Mouse (Mus musculus) heart, embryonic 16.5 days (tissue): ENCODE results near the gene Rab5b. TPM values are rescaled to one million over a fixed set of nuclear protein-coding genes. Genes with fewer than 3 reads are reported as not detected.

Source experiments
- ATAC-seq: fragments of 200-750 bp; cut with Nextera tagmentation; replicated peaks from 2 replicates; pipeline ENCODE4 v1.8.0; 2017; ENCODE audit warnings: moderate number of reproducible peaks; ENCODE audit not compliant: insufficient read depth, low FRiP score; ENCODE audit errors: extremely low read depth
- H3K27ac ChIP-seq: fragments of 300-500 bp; sonication (generic); 2 replicates; pipeline ENCODE4 v1.5.1; 2014; ENCODE audit warnings: mild to moderate bottlenecking, low read length, control low read depth, moderate library complexity
- H3K27me3 ChIP-seq: fragments of 300-500 bp; sonication (generic); 2 replicates; pipeline ENCODE4 v1.6.1; 2014; ENCODE audit warnings: low read length, mixed read lengths; ENCODE audit not compliant: control insufficient read depth, insufficient read depth
- H3K36me3 ChIP-seq: fragments of 300-500 bp; sonication (generic); 2 replicates; pipeline ENCODE4 v1.6.1; 2014; ENCODE audit not compliant: control insufficient read depth, insufficient read depth
- H3K4me1 ChIP-seq: fragments of 300-500 bp; sonication (generic); 2 replicates; pipeline ENCODE4 v1.6.1; 2014; ENCODE audit warnings: low read length, mixed read lengths; ENCODE audit not compliant: control insufficient read depth, insufficient read depth
- H3K4me2 ChIP-seq: fragments of 300-500 bp; sonication (generic); 2 replicates; pipeline ENCODE4 v1.6.1; 2014; ENCODE audit warnings: low read depth, mild to moderate bottlenecking, control low read depth, low read length
- H3K4me3 ChIP-seq: fragments of 300-500 bp; sonication (generic); 2 replicates; pipeline ENCODE4 v1.5.1; 2014; ENCODE audit warnings: mild to moderate bottlenecking, control low read depth, low read length
- H3K9ac ChIP-seq: fragments of 300-500 bp; sonication (generic); 2 replicates; pipeline ENCODE4 v1.6.1; 2014; ENCODE audit warnings: low read length, control low read depth
- H3K9me3 ChIP-seq: fragments of 300-500 bp; sonication (generic); replicated peaks from 2 replicates; pipeline ENCODE4 v1.6.1; 2016; ENCODE audit warnings: low read length; ENCODE audit not compliant: control insufficient read depth
- WGBS: fragments of 180-500 bp; shearing (Covaris S2); extraction: QIAGEN DNeasy Blood & Tissue Kit; methylation state at CpG from one replicate; pipeline ENCODE4 v1.1.7; 2014; 5-methylcytosine and 5-hydroxymethylcytosine counted together
- polyA plus RNA-seq: library from polyadenylated mRNA; unstranded; fragments of >200 nt; fragmentation: Nextera tagmentation; extraction: Ambion mirVana; gene quantifications from 2 replicates; pipeline ENCODE4 v1.2.1, GENCODE M21; 2015

Rab5b gene
- polyA plus RNA-seq, 1 experiment from 2014 or later = 69.8 TPM

DNA sequence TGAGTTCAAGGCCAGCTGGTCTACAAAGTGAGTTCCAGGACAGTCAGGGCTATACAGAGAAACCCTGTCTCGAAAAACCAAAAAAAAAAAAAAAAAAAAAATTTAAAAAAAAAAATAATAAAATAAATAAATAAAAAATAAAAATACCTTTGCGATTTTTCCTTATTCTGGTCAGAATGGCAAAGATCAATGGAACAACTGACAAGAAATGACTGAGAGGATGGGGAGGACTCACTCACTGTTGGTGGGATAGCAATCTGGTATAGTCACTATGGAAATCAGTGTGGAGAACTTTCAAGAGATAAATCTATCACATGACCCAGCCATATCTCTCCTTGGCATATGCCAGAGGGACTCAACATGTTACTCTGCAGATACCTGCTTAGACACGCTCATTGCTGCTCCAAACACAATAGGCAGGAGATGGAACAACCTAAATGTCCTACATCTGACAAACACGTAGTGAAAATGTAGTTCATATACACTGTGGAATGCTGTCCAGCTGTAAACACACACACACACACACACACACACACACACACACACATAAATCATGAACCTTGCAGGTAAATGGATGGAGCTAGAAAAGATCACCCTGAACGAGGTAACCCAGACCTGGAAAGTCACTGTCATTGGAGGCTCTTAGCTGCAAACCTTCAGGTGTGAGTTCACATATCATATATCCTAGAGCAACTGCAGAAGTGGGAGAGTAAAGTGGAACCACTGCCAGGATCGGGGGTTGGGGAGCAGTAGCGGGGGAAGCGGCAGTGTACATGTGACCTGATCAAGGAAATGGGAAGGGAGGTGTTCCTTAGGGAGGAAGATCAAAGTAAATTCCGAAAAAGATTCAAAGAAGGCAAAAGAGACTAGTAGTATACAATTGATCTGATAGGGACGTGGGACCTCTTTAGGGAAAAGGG is 68.4 kb downstream of the Rab5b start:
- no peak for ATAC-seq
- WGBS = 74% methylated on average over 10 of the region's 10 CpGs
- no peak overlapping the region for H3K27ac ChIP-seq
- H3K4me2 ChIP-seq = no peak overlapping the region
- no peaks in the 10 kb centered on the region for H3K9me3 ChIP-seq
- H3K27me3 ChIP-seq = no peaks in the 10 kb centered on the region
- peaks cover 8% of the 10 kb centered on the region for H3K4me1 ChIP-seq
- no peak overlapping the region for H3K4me3 ChIP-seq
- H3K9ac ChIP-seq = no peak overlapping the region
- peaks cover 20% of the 10 kb centered on the region for H3K36me3 ChIP-seq

Other genes starting within 250 kb of the Rab5b start
- gene Smarcc2, start 237.0 kb downstream of the Rab5b start, polyA plus RNA-seq = 54.9 and 57.5 TPM in 2 replicates
- 945 and 1,125 TPM in 2 replicates for gene Myl6, start 202.1 kb downstream of the Rab5b start, polyA plus RNA-seq
- 4.2 and 4.4 TPM in 2 replicates for gene Myl6b, start 197.6 kb downstream of the Rab5b start, polyA plus RNA-seq
- gene Esyt1, start 170.4 kb downstream of the Rab5b start, polyA plus RNA-seq = 22.5 and 25.7 TPM in 2 replicates
- gene Zc3h10, start 148.5 kb downstream of the Rab5b start, polyA plus RNA-seq = 8.4 and 9.5 TPM in 2 replicates
- 1,776 and 2,205 TPM in 2 replicates for gene Rpl41, start 147.0 kb downstream of the Rab5b start, polyA plus RNA-seq
- gene Pa2g4, start 130.3 kb downstream of the Rab5b start, polyA plus RNA-seq = 125 and 150 TPM in 2 replicates
- gene Erbb3, start 106.6 kb downstream of the Rab5b start, polyA plus RNA-seq = 3.9 and 5.4 TPM in 2 replicates
- gene Rps26, start 69.5 kb downstream of the Rab5b start, polyA plus RNA-seq = 316 and 332 TPM in 2 replicates
- 1.1 and 1.5 TPM in 2 replicates for gene Ikzf4, start 50.3 kb downstream of the Rab5b start, polyA plus RNA-seq
- 15.0 and 15.3 TPM in 2 replicates for gene Suox, start 22.2 kb downstream of the Rab5b start, polyA plus RNA-seq
- gene Pmel, start 7.9 kb upstream of the Rab5b start, polyA plus RNA-seq = 1.7 and 2.8 TPM in 2 replicates
- 90.7 and 93.6 TPM in 2 replicates for gene Cdk2, start 8.8 kb upstream of the Rab5b start, polyA plus RNA-seq
- gene Dgka, start 48.6 kb upstream of the Rab5b start, polyA plus RNA-seq = 9.5 and 12.3 TPM in 2 replicates
- 18.5 and 20.3 TPM in 2 replicates for gene Pym1, start 51.6 kb upstream of the Rab5b start, polyA plus RNA-seq
- 1.3 and 2.4 TPM in 2 replicates for gene Mmp19, start 94.6 kb upstream of the Rab5b start, polyA plus RNA-seq
- 40.3 and 42.2 TPM in 2 replicates for gene Dnajc14, start 107.8 kb upstream of the Rab5b start, polyA plus RNA-seq
- 16.2 and 18.1 TPM in 2 replicates for gene Tmem198b, start 108.1 kb upstream of the Rab5b start, polyA plus RNA-seq
- 154 and 169 TPM in 2 replicates for gene Sarnp, start 121.1 kb upstream of the Rab5b start, polyA plus RNA-seq
- 41.4 and 43.0 TPM in 2 replicates for gene Ormdl2, start 125.4 kb upstream of the Rab5b start, polyA plus RNA-seq
- gene Gdf11, start 195.5 kb upstream of the Rab5b start, polyA plus RNA-seq = 1.7 and 2.0 TPM in 2 replicates
- 402 and 430 TPM in 2 replicates for gene Cd63, start 204.7 kb upstream of the Rab5b start, polyA plus RNA-seq
- gene Rdh5, start 226.6 kb upstream of the Rab5b start, polyA plus RNA-seq = 13.0 and 14.6 TPM in 2 replicates
- 224 and 225 TPM in 2 replicates for gene Bloc1s1, start 227.8 kb upstream of the Rab5b start, polyA plus RNA-seq
- gene Itga7, start 237.6 kb upstream of the Rab5b start, polyA plus RNA-seq = 10.3 and 11.9 TPM in 2 replicates